Mouse (Mus musculus) fat pad, adult 2 months (tissue): Measurements from ENCODE around the gene Gpx2.

Experiments
- DNase-seq: peaks from one replicate; pipeline ENCODE4 v3.0.0-alpha.2; 2011; ENCODE audit warnings: low read depth, low spot score; ENCODE audit errors: extremely low read depth

The Gpx2 gene

DNA sequence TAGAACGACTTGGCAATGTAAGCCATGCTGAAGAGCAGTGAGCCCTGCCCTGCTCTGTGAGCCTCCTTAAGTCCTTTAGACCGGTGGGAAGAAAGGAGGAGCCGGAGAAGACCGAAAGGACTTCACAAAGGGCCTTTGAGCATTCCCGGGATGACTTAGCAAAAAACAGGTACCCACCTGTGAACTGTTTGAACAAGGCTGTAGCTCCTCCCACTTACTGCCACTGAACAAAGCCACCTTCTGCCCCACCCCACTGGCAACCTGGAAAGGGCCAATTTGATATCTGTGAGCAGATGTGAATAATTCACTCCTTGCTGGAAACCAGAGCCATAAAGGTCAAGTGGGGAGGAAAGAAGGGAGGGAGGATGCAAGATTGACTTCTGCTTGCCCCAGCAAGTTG is at the start of gene Gpx2:
Gene Gpx2 (minus strand): TSS at position 205 of the 400 bp plus-strand sequence.
- DNase-seq = no peak

DNA sequence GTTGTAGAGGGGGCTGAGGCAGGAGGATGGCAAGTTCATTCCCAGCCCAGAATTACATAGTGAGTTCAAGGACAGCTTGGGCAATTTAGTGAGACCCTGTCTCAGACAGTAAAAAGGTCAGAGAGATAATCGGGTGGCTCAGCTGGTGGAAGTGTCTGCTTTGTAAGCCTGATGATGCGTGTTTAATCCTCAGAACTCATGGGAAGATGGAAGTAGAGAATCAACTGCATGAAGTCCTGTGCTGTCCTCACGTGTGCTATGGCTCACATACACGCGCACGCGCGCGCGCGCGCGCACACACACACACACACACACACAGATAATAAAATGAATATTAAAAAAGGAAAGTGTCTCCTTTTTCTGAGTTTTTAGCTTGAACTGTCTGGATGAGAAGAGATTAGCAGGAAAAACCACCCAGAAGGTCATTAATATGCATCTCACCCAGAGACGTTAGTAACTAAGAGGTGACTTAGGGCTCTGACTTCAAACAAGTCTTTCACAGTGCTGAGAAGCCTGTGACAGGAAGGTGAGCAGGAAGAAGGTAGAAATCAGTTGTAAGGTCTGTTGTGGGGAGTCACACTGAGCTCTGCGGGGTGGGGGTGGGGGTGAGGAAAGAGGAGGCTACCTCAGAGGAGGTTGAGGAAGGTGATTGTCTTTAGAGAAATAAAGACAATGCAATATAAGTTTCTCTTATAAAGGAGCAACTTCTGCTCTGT is 49.1 kb upstream of the Gpx2 start:
- no peak for DNase-seq

DNA sequence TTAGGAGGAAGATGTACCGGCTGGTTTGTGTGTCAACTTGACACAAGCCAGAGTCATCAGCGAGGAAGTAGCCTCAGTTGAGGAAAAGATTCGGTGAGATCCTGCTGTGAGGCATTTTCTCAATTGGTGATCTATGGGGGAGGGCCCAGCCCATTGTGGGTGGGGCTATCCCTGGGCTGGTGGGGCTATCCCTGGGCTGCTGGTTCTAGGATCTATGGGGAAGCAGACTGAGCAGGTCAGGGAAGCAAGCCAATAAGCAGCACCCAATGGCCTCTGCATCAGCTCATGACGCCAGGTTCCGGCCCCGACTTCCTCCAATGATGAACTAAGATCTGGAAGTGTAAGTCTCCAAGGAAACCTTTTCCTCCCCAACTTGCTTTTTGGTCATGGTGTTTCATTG is 44.7 kb upstream of the Gpx2 start:
- DNase-seq = no peak

DNA sequence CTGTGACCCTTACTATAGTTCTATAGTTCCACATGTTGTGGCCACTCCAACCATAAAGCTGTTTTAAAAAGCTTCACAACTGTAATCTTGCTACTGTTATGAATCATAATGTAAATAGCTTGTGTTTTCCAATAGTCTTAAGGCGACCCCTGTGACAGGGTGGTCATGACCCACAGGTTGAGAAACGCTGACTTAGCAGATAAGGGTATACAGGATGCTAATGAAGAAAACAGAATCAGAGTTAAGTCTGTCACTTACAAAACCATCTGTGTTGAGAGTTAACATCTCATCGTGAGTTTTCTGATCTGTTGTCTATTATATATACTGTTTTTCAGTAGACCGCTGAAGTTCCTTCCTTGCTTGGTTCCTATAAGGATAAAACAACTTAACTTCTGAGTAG is 43.9 kb upstream of the Gpx2 start:
- no peak for DNase-seq

DNA sequence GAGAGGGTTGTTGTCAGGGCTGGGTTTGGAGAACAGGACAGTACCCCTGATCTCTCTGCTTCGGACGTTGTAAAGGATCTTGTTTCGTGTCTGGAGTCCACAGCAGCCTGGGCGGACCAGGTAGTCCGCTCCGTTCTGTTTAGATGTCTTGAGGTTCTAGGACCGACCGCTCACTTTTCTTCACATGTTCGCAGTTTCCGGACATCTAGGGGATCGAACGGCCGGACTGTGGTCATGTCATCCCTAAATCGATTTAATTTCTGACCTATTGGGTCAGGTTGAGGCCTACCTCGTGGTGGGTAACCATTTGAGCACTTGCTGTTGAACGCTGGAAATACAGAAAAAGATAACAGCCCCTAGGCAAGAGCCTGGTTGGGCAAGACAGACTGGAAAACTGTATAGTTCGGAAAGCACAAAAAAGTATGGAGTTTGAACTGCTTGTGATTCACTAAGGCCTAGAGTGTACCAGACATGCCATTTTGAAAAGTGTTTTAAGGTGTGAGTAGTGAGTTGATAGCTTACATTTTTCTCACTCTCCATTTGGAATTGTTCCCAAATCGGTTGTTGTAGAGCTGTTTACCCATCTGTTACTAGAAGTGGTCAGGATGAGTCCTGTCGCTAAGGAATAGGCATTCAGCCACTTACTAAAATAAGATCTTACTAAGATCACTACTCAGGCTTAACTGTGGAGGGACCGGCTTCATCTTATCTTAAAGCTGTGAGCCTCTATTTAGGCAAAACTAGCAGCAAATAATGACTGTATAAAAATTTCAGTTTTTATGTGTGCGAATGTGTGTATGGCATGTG is 42.7 kb upstream of the Gpx2 start:
- DNase-seq = no peak

DNA sequence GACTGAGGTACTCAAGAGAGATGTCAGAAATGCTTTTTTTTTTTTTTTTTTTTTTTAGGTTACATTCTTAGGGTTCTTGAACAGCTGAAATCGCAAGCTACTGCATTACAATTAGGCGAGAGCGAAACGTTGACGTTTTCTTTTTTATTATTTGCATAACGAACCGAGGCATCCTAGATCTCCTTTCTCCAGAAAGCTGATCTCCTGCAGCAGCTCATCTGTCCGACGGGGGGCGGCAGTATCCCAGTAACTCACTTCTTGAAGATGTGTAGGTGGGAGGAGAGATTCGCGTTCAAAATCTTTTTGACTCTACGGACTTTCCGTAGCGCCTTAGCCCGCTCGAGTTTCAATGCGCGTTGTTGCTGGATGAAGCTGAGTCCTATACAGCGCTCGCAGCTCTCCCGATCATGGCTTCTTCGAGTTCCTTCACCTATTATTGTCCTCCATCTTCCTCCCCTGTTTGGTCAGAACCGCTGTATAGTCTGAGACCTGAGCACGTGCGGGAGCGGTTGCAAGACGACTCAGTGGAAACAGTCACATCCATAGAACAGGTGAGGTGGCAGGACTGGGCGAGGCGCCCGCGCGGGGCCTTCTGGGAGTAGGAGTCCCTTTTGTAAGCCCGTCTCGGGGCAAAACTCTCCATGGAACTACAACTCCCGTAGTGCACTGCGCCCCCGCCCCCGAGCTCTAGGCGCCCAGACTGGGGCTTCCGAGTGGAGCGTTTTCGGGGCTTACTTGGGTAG is 41.9 kb upstream of the Gpx2 start:
- DNase-seq = peak; percentile 81

DNA sequence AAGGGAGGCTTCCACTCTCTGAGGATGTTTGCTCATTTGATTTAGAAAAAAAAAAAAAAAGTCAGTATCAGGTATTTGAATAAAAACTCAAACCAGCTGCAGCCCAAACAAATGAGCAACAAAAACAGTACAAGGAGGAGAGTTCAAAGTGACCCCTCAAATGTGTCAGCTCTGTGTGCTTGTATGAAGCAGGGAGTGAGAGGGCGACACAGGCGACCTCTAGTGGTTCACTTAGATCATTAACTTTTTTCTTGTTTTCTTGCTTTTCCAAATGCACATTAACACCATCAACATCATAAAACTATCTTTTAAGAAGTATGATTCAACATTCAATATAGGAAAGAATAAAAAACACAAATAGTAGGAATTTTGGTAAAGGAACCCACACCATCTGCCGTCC is 37.4 kb upstream of the Gpx2 start:
- no peak for DNase-seq

DNA sequence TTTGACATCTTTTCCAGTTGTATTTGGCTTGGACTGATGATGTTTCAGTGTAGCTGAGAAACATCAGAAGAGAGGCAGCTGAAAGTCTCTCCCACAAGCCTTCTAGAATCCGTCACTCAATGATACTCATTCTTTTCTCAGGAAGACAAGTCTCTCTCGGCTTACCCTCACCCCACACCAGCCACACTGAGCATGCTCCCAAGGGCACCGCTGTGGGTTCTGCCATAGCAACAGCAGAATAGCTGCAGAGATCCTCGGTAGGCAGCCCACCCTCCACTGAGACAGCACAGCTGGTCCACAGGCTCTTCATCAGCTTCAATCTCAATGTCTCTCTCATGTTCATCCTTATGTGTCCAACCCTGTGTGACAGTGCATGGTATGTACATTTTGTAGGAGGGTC is 29.9 kb upstream of the Gpx2 start:
- no peak for DNase-seq

DNA sequence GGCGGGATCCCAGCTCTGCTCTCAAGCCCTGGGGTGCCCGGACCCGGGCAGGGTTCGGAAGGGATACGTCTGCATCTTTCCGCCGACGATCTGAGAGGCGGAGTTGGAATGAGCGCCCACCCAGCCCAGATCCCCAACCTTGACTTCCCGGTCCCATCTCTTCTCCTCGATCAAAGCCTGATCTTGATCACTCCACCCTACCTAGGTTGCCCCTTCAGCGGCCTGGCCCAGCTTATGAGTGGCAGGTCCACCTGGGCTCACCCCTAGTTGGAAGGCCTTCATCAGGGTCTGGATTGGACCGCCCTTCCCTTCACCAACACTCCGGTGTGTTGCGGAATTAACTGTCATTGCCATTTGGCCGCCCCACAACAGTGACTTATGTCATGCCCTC is 27.3 kb upstream of the Gpx2 start, which contains the start of gene Rab15:
Gene Rab15 (minus strand): TSS at position 258 of the 391 bp plus-strand sequence.
- no peak for DNase-seq

DNA sequence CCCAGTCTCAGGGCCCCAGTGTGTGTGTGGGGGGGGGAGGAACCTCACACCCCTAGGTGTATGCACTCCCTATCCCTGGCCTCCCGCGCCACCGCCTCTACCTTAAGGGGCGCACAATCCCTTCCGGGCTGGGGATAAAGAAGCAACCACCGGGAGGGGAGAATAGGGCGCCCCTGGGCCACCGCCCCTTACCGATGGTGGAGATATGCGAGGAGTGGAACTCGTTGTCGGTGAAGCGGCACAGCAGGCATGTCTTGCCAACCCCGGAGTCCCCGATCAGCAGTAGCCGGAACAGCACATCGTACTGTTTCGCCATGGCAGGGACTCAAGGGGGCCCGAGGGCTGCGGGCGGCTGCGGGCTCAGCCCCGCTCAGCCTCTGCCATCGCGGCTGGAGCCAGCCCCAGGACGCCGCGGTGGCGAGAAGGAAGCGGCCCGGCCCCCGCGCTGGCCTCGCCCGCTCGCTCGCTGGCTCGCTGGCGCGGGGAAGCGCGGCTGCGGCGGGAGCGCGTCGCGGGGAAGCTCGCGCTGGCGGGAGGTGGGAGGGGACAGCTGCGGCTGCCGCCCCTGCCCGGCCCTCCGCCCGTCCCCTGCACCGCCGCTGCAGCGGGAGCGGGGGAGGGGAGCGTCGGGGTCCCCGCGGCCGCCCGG is 26.8 kb upstream of the Gpx2 start:
- DNase-seq = no peak

DNA sequence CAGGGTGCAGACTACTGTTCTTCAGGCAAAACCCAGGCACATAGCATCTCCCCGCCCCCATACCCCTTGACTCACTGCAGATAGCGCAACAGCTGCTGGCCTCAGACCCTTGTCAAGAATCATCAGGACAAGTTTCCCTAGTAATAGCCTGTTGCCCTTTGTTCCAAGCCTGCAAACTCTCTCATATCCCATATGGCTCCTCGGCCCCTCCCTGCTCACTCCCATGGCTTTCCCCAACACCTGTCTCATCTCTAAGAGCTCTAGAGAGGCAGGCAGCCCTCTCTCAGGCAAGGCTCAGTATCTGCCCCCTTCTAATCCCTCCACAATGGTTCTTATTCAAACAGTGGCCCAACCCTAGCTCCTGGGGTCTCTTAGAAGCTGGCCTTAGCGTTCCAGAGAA is 25.3 kb upstream of the Gpx2 start:
- no peak for DNase-seq

DNA sequence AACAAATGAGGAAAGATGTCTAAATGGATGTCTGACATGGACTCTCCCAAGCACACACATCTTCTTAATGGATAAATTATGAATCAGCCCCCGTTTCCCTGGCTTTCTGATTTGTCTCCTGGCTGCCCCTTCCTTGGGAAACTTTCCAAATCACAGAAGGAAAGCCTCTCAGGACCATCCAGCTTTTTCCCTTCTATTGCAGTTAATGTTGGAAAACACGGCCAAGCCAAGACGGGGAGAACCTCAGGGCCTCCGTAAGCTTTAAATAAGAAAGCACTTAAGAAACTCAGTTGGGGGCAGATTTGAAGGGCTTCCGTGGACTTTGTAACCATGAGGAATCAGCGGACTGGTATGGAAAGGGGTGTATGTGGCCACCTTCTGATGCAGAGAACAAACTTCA is 24.5 kb upstream of the Gpx2 start:
- no peak for DNase-seq

DNA sequence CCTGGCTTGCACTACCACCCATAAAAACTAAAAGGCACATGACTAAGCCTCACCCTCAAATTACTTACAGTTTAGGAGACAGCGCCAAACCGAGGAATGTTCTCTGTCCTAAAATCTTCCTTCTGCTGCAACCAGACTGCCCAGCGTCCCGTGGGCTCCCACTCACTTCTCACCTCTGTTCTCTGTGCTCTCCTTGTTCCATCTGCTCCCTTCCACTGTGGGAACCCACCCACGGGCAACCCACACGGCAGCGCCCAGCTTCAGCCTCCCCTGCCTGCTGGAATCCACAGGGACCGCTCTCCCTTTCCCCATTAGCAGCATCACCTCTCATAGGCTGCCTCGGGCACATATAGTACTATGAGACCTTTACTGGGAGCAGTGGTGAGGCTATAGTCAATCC is 23.6 kb upstream of the Gpx2 start:
- no peak for DNase-seq

DNA sequence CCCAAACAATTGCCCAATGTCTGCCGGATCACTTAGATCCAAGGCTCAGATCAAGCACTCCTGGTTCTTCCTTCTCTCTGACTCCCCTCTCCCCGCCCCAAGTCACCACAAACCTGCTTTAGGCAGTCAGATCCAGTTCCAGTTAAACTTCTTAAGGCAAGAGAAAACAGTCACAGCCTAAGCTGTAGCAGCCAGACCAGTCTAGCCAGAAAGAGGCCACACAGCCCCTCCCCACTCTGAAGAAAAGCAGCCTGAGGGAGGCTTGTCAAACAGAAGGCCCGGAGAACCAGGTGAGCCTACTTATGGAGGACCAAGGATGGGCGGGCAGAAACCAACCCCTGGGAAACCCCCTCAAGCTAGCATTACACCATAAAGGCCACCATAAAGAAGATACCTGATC is 22.8 kb upstream of the Gpx2 start:
- peak; percentile 87 for DNase-seq

DNA sequence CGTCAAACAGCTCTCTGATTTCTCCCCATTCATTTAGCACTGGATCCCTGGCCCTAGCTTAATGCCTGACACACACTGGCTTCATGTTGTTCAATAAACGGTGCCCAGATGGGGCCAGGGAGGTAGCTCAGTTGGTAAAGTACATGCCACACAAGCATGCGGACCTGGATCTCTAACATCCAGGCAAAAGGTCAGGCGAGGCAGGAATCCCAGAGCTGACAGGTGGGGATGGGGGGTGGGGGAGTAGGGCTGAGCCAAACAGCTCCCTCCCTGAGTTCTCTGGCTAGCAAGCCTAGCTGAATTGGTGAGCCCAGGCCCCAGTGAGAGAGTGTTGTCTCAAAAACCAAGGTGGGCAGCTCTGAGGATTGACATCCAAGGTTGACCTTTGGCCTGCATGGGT is 21.8 kb upstream of the Gpx2 start:
- DNase-seq = no peak

DNA sequence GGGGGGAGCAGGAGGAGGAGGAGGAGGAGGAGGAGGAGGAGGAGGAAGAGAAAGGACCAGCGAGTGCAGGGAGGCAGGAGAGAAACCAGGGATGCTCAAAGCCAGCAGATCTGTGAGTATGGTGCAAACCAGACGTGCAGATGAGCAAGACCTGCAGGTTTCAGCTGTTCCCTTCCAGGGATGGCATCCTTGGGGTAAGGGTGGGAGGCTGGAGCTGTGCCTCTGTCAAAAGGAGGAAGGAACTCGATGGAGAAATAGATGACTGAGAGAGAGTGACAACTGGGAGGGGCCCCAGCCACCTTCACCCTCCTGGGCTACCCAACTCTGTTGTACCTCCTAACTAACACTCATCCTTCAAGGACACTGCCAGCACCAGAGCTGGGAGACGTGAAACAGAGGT is 21.4 kb upstream of the Gpx2 start:
- no peak for DNase-seq

DNA sequence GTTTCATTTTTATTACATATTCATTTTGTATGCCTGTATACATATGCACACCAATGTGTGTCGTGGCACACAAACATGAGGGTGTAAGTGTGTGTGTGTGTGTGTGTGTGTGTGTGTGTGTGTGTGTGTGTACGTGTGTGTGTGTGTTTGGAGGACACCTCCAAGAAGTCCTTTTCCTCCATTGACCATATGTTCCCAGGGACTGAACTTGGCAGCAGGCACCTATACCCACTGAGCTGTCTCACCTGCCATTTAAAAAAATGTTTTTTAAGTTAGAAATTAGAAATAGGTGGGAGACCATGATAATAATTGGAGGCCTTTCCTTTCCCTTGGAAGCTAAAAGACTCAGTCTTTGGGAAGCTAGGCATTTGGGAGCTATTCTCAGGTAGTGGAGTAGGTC is 18.8 kb upstream of the Gpx2 start:
- DNase-seq = no peak

DNA sequence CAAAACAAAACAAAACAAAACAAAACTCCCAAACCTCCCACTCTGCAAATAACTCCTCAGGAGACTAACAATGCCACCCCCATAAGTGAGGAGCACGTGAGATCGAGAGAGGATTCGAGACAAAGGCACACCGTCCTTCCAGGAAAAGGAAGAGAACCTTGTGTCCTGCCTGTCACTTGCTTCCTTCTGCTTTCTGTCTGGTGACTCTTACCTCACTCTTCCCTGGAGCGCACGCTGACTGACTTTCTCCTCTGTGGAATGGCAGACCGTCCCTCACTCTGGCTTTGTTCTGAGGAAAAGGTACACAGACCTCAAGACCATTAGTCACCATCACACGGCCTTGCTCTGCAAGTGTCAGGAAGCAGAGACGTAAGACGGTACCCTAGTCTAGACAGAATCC is 18.2 kb upstream of the Gpx2 start:
- no peak for DNase-seq

DNA sequence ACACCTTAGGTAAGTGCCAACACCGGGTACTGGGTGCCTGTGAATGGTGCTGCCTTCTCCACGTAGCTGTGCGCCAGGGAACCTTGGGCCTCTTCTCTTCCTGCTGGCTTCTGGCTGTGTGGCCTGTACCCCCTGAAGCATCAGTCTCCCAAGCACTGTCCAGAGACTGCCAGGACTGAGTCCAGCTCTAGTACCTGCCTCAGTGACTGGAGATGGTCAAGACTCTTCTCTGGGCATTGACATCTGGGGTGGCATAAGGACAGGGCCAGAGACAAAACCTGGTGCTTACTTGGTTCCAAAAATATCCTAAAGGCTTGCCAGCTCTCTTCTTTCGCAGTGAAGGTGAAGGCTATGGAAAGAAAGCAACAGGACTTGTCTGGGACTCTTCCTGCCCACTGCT is 15.7 kb upstream of the Gpx2 start:
- DNase-seq = no peak

DNA sequence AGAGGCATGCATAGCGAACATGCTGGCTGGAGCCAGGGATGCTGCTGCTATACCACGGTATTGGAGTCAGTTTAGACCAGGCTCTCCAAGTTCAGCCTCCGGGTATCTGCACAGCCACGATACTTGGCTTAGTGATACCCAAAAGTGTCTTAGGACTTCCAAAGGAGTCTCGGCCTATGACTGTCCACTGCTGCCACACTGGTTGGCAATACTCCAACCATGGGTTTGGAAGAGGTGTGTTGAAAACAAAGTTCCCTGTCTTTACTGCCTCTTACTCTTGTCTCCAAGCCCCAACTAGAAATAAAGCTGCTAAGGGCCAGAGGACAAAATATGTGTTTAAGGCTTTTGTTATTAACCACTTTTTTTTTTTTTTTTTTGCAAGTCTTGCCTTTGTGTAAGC is 15.1 kb upstream of the Gpx2 start:
- no peak for DNase-seq

DNA sequence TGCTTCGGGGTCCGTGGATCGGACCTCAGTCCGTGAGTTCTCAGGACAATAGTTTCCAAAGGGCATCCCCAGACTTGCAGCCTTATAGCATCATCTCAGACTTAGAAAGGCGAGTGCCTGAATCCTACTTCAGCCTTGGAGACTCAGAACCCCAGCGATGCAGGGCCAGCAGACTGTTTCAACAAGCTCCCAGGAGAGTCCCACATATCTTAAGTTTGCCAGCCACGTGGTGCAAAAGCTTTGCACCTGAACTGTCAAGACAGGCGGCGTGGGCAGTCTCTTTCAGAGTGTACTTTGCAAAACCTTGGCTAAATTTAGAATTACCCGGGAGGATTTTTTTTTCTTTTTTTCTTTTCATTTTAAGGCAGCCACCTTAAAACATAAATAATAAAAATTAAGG is 12.4 kb upstream of the Gpx2 start:
- no peak for DNase-seq
